Mouse (Mus musculus): ENCODE data around the gene Trp53tg5. TPM values are rescaled to one million over a fixed set of nuclear protein-coding genes. Genes with fewer than 3 reads are reported as not detected.
A peak's percentile ranks its signal among the peaks of the same experiment; 100 is the strongest.

Trp53tg5 gene
- polyA plus RNA-seq, 1 experiment = not detected

- TF ChIP-seq MYOG (IDR thresholded peaks at IDR 0.05; ENCODE audit: control insufficient read depth in 1 of 3, insufficient read depth in 1 of 3, insufficient read length in 2 of 3, low read depth in 2 of 3) = peak in 1 of 3 experiments; percentile 49
- TF ChIP-seq MYOD1 (IDR thresholded peaks at IDR 0.05; ENCODE audit: control insufficient read depth in 1 of 3, insufficient read length in 2 of 3, low read depth in 2 of 3) = peak in 2 of 3 experiments; percentile 11 to 51
- no peak for TF ChIP-seq POLR2AphosphoS2 (IDR thresholded peaks at IDR 0.05; ENCODE audit: insufficient read length, low read depth)
- peaks cover 1% of the 10 kb centered on the region for H3K36me3 ChIP-seq (ENCODE audit: control insufficient read depth, insufficient read depth)
- peaks cover 11% of the 10 kb centered on the region for H3K79me2 ChIP-seq (ENCODE audit: control insufficient read depth, insufficient read depth)
- H3K4me3 ChIP-seq = peak overlapping the region; percentile 92
- H3ac ChIP-seq (ENCODE audit: control insufficient read depth, insufficient read length) = peak overlapping the region; percentile 19
- H3K4me2 ChIP-seq (ENCODE audit: low read depth) = peak overlapping the region; percentile 98
- H3K27me3 ChIP-seq (ENCODE audit: control insufficient read depth, insufficient read depth, insufficient read length) = no peaks in the 10 kb centered on the region
Observed at GRCm38 (mm10) chr2:164497691-164498268, 24.3 kb upstream of the Trp53tg5 start.

GRCm38 (mm10) chr2:164496847-164497690 lies 23.5 kb upstream of the Trp53tg5 start, which contains the start of gene Pigt:
Gene Pigt (plus strand): TSS chr2:164497520.
- Histone ChIP-seq H3K4me2 (ENCODE audit: low read depth) (peak within 1 kb of the TSS; percentile 98), H3K79me2 (ENCODE audit: control insufficient read depth, insufficient read depth) (peaks cover 11% of the 10 kb centered on the region), H3K27me3 (ENCODE audit: control insufficient read depth, insufficient read depth, insufficient read length) (no peaks in the 10 kb centered on the region), H3K36me3 (ENCODE audit: control insufficient read depth, insufficient read depth) (no peaks in the 10 kb centered on the region), H3ac (ENCODE audit: control insufficient read depth, insufficient read length) (peak within 1 kb of the TSS; percentile 19), H3K4me3 (peak within 1 kb of the TSS; percentile 92)
- peak; percentile 93 for TF ChIP-seq POLR2AphosphoS2 (IDR thresholded peaks at IDR 0.05; ENCODE audit: insufficient read length, low read depth)
- TF ChIP-seq MYOG (IDR thresholded peaks at IDR 0.05; ENCODE audit: control insufficient read depth in 1 of 3, insufficient read depth in 1 of 3, insufficient read length in 2 of 3, low read depth in 2 of 3) = peak in 1 of 3 experiments; percentile 20
- peak; percentile 92 for TF ChIP-seq POLR2A (IDR thresholded peaks at IDR 0.05; ENCODE audit: insufficient read length, low read depth)
- no peak for TF ChIP-seq MAX (IDR thresholded peaks at IDR 0.05; ENCODE audit: low read depth)

GRCm38 (mm10) chr2:164496331-164496730 lies 22.8 kb upstream of the Trp53tg5 start:
- peaks cover 11% of the 10 kb centered on the region for H3K79me2 ChIP-seq (ENCODE audit: control insufficient read depth, insufficient read depth)
- H3K4me2 ChIP-seq (ENCODE audit: low read depth) = peak overlapping the region; percentile 83
- no peak overlapping the region for H3ac ChIP-seq (ENCODE audit: control insufficient read depth, insufficient read length)
- H3K36me3 ChIP-seq (ENCODE audit: control insufficient read depth, insufficient read depth) = no peaks in the 10 kb centered on the region
- no peaks in the 10 kb centered on the region for H3K27me3 ChIP-seq (ENCODE audit: control insufficient read depth, insufficient read depth, insufficient read length)
- H3K4me3 ChIP-seq = peak overlapping the region; percentile 92
- TF ChIP-seq USF1 (IDR thresholded peaks at IDR 0.05; ENCODE audit: low read depth) (no peak), REST (IDR thresholded peaks at IDR 0.05; ENCODE audit: insufficient read depth, insufficient read length) (no peak), TCF3 (IDR thresholded peaks at IDR 0.05; ENCODE audit: insufficient read length, low read depth) (no peak), SRF (IDR thresholded peaks at IDR 0.05; ENCODE audit: control insufficient read depth, insufficient read length, low read depth) (no peak), TCF12 (IDR thresholded peaks at IDR 0.05; ENCODE audit: insufficient read depth, poor library complexity, severe bottlenecking) (no peak), MYOD1 (IDR thresholded peaks at IDR 0.05; ENCODE audit: control insufficient read depth in 1 of 3, insufficient read length in 2 of 3, low read depth in 2 of 3) (no peak), MYOG (IDR thresholded peaks at IDR 0.05; ENCODE audit: control insufficient read depth in 1 of 3, insufficient read depth in 1 of 3, insufficient read length in 2 of 3, low read depth in 2 of 3) (no peak), POLR2AphosphoS2 (IDR thresholded peaks at IDR 0.05; ENCODE audit: insufficient read length, low read depth) (no peak), MAX (IDR thresholded peaks at IDR 0.05; ENCODE audit: low read depth) (no peak), CEBPB (IDR thresholded peaks at IDR 0.05; ENCODE audit: insufficient read depth, poor library complexity, severe bottlenecking) (no peak), POLR2A (IDR thresholded peaks at IDR 0.05; ENCODE audit: insufficient read length, low read depth) (no peak), E2F4 (IDR thresholded peaks at IDR 0.05; ENCODE audit: insufficient read depth) (no peak)

- Histone ChIP-seq H3ac (ENCODE audit: control insufficient read depth, insufficient read length) (no peak overlapping the region), H3K79me2 (ENCODE audit: control insufficient read depth, insufficient read depth) (peaks cover 11% of the 10 kb centered on the region), H3K4me2 (ENCODE audit: low read depth) (no peak overlapping the region), H3K36me3 (ENCODE audit: control insufficient read depth, insufficient read depth) (peaks cover 5% of the 10 kb centered on the region), H3K4me3 (no peak overlapping the region), H3K27me3 (ENCODE audit: control insufficient read depth, insufficient read depth, insufficient read length) (no peaks in the 10 kb centered on the region)
- TF ChIP-seq SRF (IDR thresholded peaks at IDR 0.05; ENCODE audit: control insufficient read depth, insufficient read length, low read depth) = no peak
- no peak for TF ChIP-seq MYOG (IDR thresholded peaks at IDR 0.05; ENCODE audit: control insufficient read depth in 1 of 3, insufficient read depth in 1 of 3, insufficient read length in 2 of 3, low read depth in 2 of 3)
- no peak for TF ChIP-seq MYOD1 (IDR thresholded peaks at IDR 0.05; ENCODE audit: control insufficient read depth in 1 of 3, insufficient read length in 2 of 3, low read depth in 2 of 3)
- no peak for TF ChIP-seq E2F4 (IDR thresholded peaks at IDR 0.05; ENCODE audit: insufficient read depth)
- TF ChIP-seq POLR2AphosphoS2 (IDR thresholded peaks at IDR 0.05; ENCODE audit: insufficient read length, low read depth) = no peak
- no peak for TF ChIP-seq POLR2A (IDR thresholded peaks at IDR 0.05; ENCODE audit: insufficient read length, low read depth)
- no peak for TF ChIP-seq CEBPB (IDR thresholded peaks at IDR 0.05; ENCODE audit: insufficient read depth, poor library complexity, severe bottlenecking)
- no peak for TF ChIP-seq USF1 (IDR thresholded peaks at IDR 0.05; ENCODE audit: low read depth)
- TF ChIP-seq TCF12 (IDR thresholded peaks at IDR 0.05; ENCODE audit: insufficient read depth, poor library complexity, severe bottlenecking) = no peak
- TF ChIP-seq TCF3 (IDR thresholded peaks at IDR 0.05; ENCODE audit: insufficient read length, low read depth) = no peak
Observed at GRCm38 (mm10) chr2:164494126-164494525, 20.6 kb upstream of the Trp53tg5 start.

Data from myocyte (in vitro differentiated cells).